Mouse (Mus musculus) lung, postnatal 0 days (tissue): Measurements from ENCODE around the gene Otoa.

ENCODE experiments used
- CTCF ChIP-seq: IDR thresholded peaks from 2 replicates; pipeline ENCODE4 v1.5.1; 2016; ENCODE audit warnings: antibody characterized with exemption, mild to moderate bottlenecking
- EP300 ChIP-seq: IDR thresholded peaks from 2 replicates; pipeline ENCODE4 v1.6.1; 2016; ENCODE audit warnings: antibody characterized with exemption, mild to moderate bottlenecking, control low read depth

- no peak for TF ChIP-seq CTCF
- no peak for TF ChIP-seq EP300
Measured at GRCm38 (mm10) chr7:121082949-121083513, 1.6 kb downstream of the Otoa start.
